Mouse (Mus musculus): Measurements from ENCODE around the gene Gcn1l1. TPM values are rescaled to one million over a fixed set of nuclear protein-coding genes. Genes with fewer than 3 reads are reported as not detected.

Gcn1l1 gene
- 21.9 and 26.2 TPM in 2 replicates for polyA plus RNA-seq (2021; fragmentation: Nextera tagmentation)
- long read RNA-seq, experiment 1, partial matches to known transcripts: 44 of 47 reads
- long read RNA-seq, experiment 1, other reads (novel, unspliced or antisense): 3 of 47 reads
- long read RNA-seq, experiment 2, full-length matches to known transcripts: 4 of 75 reads
- long read RNA-seq, experiment 2, partial matches to known transcripts: 68 of 75 reads
- long read RNA-seq, experiment 2, other reads (novel, unspliced or antisense): 3 of 75 reads

DNA sequence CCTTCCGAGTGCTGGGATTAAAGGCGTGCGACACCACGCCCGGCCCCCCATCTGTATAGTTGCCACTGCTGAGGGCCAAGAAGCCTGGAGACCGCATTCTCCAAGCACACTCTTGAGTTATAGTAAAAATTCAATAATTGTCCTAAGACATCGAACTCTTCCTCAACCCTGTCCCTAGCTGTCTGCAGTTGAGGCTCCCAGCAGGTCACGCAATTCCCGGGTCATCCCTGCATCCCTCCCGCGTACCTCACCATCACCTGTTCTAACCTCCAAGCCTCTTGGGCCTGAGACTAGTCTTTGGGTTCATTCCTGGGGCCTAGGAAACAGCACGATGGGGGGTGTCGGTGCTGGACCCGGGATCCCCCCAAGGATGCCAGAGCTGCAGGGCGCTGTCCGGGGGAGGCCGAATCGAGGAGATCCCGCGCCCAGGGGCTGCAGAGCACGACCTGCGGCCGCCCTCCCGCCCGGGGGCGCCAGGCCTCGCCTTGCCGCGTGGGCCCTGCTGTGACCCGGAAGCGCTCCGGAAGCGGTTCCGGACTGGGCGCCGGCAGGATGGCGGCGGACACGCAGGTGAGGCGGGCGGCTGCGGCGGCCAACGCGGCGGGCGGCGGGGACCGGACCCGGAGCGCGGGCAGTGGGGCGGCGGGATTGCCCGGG, at the start of gene Gcn1l1:
Gene Gcn1l1, plus strand, starts transcription at position 518 of the 657 bp plus-strand sequence.

DNA sequence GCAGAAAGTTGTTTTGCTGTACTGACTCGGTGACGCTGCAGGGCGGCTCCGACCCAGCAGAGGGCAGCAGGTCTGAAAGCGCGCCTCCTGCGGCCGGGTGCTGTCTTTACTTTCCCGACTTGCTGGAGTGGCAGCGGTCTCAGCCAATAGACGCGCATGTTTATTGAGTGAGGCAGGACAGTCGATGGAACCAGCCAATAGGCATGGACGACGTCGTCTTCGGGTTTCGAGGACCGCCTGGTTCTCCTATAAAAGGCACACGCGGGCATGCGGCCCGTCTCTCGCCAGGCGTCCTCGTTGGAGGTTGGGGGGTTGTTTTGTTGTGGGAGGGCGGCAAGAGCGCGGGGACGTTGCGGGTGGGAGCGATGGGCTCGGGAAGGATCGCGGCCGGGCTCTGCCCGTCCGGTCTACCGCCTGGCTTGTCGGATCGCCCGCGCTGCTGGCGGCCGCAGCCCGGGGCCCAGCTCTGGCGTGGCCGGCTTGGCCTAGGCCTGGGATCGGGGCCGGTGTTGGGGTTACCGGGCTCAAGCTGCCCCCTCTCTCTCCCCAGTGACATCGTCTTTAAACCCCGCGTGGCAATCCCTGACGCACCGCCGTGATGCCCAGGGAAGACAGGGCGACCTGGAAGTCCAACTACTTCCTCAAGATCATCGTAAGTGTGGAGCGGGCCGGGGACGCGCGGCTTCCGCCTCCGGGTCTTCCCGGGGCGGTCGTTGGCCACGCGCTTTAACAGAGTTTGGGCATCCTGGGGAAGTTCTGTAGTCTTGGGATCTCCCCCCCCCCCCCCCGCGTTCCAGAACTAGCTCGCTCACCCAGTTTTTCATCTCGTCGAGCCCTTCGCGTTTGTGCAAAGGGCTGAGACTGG, 5.6 kb upstream of the Gcn1l1 start, which contains the start of gene Rplp0:
Gene Rplp0, plus strand, starts transcription at position 231 of the 865 bp plus-strand sequence.

DNA sequence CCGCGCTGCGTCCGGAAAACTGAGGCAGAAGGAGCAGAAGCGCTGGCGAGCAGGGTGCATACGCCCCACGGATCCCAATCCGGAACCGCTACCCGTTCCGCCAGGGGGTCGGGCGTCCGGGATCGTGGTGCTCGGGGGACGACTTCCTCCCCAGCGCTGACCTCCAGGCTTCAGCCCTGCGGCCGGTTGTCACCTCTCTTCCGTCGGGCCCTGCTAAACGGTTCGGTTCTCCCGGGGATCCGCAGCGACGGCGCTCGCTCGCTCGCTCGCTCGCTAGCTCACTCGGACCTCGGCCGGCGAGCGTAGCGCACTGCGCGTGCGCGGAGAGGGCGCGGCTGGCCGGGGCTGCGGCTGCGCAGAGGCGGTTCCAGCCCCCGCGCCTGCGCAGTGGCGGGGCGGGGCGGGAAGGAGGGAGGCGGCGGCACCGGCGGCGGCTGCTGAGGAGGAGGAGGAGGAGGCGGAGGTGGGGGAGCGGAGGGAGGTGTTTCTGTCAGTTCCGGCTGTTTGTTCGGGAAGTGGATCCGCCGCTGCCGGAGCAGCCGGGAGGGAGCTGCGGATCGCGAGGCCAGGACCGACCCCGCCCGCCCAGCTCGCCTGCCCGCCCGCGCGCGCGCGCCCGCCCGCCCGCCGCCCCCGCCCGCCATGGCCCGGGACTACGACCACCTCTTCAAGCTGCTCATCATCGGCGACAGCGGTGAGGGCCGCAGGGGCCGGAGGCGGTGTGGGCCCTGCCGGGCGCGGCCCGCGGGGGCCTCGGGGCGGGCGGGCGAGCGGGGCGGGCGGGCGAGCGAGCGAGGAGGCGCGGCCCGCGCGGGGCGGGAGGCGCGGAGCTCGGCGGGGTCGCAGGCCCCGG, 66.7 kb downstream of the Gcn1l1 start, which contains the start of gene Rab35:
Gene Rab35, plus strand, starts transcription at position 404 of the 853 bp plus-strand sequence.

Small RNAs within 50 kb of the gene (microRNA-seq; reads per million reads assigned to microRNA genes)
- not detected for gene Mir7029
- gene Mir7030: not detected

Other genes starting within 250 kb of the Gcn1l1 start
- 32.8 and 35.5 TPM in 2 replicates for gene Srsf9, start 238.1 kb upstream of the Gcn1l1 start, polyA plus RNA-seq (2021; fragmentation: Nextera tagmentation)
- gene Gatc, start 224.1 kb upstream of the Gcn1l1 start, polyA plus RNA-seq (2021; fragmentation: Nextera tagmentation): 19.3 and 21.7 TPM in 2 replicates
- gene Triap1, start 224.0 kb upstream of the Gcn1l1 start, polyA plus RNA-seq (2021; fragmentation: Nextera tagmentation): 45.2 and 46.4 TPM in 2 replicates
- 2,766 and 2,985 TPM in 2 replicates for gene Cox6a1, start 216.3 kb upstream of the Gcn1l1 start, polyA plus RNA-seq (2021; fragmentation: Nextera tagmentation)
- gene Msi1, start 135.7 kb upstream of the Gcn1l1 start, polyA plus RNA-seq (2021; fragmentation: Nextera tagmentation): 8.3 and 9.3 TPM in 2 replicates
- gene Pla2g1b, start 99.0 kb upstream of the Gcn1l1 start, polyA plus RNA-seq (2021; fragmentation: Nextera tagmentation): not detected in 2 replicates
- 5.8 and 6.6 TPM in 2 replicates for gene Sirt4, start 80.5 kb upstream of the Gcn1l1 start, polyA plus RNA-seq (2021; fragmentation: Nextera tagmentation)
- gene Pxn, start 58.6 kb upstream of the Gcn1l1 start, polyA plus RNA-seq (2021; fragmentation: Nextera tagmentation): 9.6 and 14.3 TPM in 2 replicates
- 731 and 804 TPM in 2 replicates for gene Rplp0, start 5.8 kb upstream of the Gcn1l1 start, polyA plus RNA-seq (2021; fragmentation: Nextera tagmentation)
- gene Rab35, start 66.7 kb downstream of the Gcn1l1 start, polyA plus RNA-seq (2021; fragmentation: Nextera tagmentation): 6.4 and 8.0 TPM in 2 replicates
- gene Bicdl1, start 166.4 kb downstream of the Gcn1l1 start, polyA plus RNA-seq (2021; fragmentation: Nextera tagmentation): 14.7 TPM in 2 replicates